Mouse (Mus musculus) lung, postnatal 0 days (tissue): ENCODE data around the gene Idh2. TPM values are rescaled to one million over a fixed set of nuclear protein-coding genes. Genes with fewer than 3 reads are reported as not detected.

Experiments used
- ATAC-seq: fragments of 200-750 bp; cut with Nextera tagmentation; 2 replicates; pipeline ENCODE4 v1.8.0; 2017; ENCODE audit warnings: moderate library complexity
- DNase-seq: peaks from one replicate; pipeline ENCODE4 v3.0.0-alpha.2; 2016; ENCODE audit warnings: low spot score
- H3K27ac ChIP-seq: fragments of 300-500 bp; sonication (generic); 2 replicates; pipeline ENCODE4 v1.5.1; 2014; ENCODE audit warnings: antibody characterized with exemption, mild to moderate bottlenecking, low read length, mixed read lengths
- H3K27me3 ChIP-seq: fragments of 300-500 bp; sonication (generic); replicated peaks from 2 replicates; pipeline ENCODE4 v1.6.1; 2014; ENCODE audit warnings: low read length, mixed read lengths; ENCODE audit not compliant: insufficient read depth
- H3K36me3 ChIP-seq: fragments of 300-500 bp; sonication (generic); 2 replicates; pipeline ENCODE4 v1.6.1; 2014; ENCODE audit warnings: low read length, mixed read lengths; ENCODE audit not compliant: insufficient read depth
- H3K4me1 ChIP-seq: fragments of 300-500 bp; sonication (generic); 2 replicates; pipeline ENCODE4 v1.6.1; 2014; ENCODE audit warnings: antibody characterized with exemption, low read depth, low read length, mixed read lengths; ENCODE audit not compliant: insufficient read depth
- H3K4me2 ChIP-seq: fragments of 300-500 bp; sonication (generic); replicated peaks from 2 replicates; pipeline ENCODE4 v1.6.1; 2014; ENCODE audit warnings: low read depth, mild to moderate bottlenecking, low read length, moderate library complexity, mixed read lengths
- H3K4me3 ChIP-seq: fragments of 300-500 bp; sonication (generic); 2 replicates; pipeline ENCODE4 v1.5.1; 2014; ENCODE audit warnings: low read depth, low read length
- H3K9ac ChIP-seq: fragments of 300-500 bp; sonication (generic); replicated peaks from 2 replicates; pipeline ENCODE4 v1.6.1; 2014; ENCODE audit warnings: low read depth, mild to moderate bottlenecking
- H3K9me3 ChIP-seq: fragments of 300-500 bp; sonication (generic); 2 replicates; pipeline ENCODE4 v1.6.1; 2016; ENCODE audit warnings: low read length, mixed read lengths
- CTCF ChIP-seq: IDR thresholded peaks from 2 replicates; pipeline ENCODE4 v1.5.1; 2016; ENCODE audit warnings: antibody characterized with exemption, mild to moderate bottlenecking
- EP300 ChIP-seq: IDR thresholded peaks from 2 replicates; pipeline ENCODE4 v1.6.1; 2016; ENCODE audit warnings: antibody characterized with exemption, mild to moderate bottlenecking, control low read depth
- WGBS: fragments of 180-500 bp; shearing (Covaris S2); extraction: QIAGEN DNeasy Blood & Tissue Kit; methylation state at CpG from one replicate; pipeline ENCODE4 v1.1.7; 2014; 5-methylcytosine and 5-hydroxymethylcytosine counted together
- polyA plus RNA-seq: library from polyadenylated mRNA; unstranded; fragments of >200 nt; fragmentation: Nextera tagmentation; extraction: Ambion mirVana; gene quantifications from 2 replicates; pipeline ENCODE4 v1.2.1, GENCODE M21; 2015

Idh2 gene
- polyA plus RNA-seq, 1 experiment from 2014 or later = 296 TPM

DNA sequence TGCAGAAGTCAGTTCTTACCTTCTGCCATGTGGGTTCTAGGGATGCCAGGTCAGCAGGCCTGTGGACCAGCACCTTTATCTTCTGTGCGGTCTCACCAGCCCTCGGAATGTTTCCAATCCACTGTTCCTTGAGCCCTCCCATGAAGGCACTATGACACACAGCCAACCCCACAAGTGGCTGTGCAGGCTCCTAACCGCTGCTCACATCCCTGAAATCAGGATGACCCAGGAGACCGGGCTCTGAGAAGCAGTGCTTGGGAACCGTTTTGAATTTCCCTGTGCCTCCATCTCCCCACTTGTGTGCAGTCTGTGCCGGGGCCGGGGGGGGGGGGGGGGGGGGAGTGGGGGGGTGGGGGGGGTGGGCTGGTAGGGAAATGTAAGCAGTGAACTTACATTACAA, 46.9 kb downstream of the Idh2 start:
- Histone ChIP-seq H3K4me3 (no peak overlapping the region), H3K9me3 (no peaks in the 10 kb centered on the region), H3K9ac (no peak overlapping the region), H3K27me3 (no peaks in the 10 kb centered on the region), H3K4me1 (peaks cover 24% of the 10 kb centered on the region), H3K36me3 (no peaks in the 10 kb centered on the region), H3K27ac (no peak overlapping the region), H3K4me2 (no peak overlapping the region)
- no peak for DNase-seq
- TF ChIP-seq EP300 = no peak
- TF ChIP-seq CTCF = no peak
- WGBS = 58% methylated on average over 5 of the region's 7 CpGs
- no peak for ATAC-seq

DNA sequence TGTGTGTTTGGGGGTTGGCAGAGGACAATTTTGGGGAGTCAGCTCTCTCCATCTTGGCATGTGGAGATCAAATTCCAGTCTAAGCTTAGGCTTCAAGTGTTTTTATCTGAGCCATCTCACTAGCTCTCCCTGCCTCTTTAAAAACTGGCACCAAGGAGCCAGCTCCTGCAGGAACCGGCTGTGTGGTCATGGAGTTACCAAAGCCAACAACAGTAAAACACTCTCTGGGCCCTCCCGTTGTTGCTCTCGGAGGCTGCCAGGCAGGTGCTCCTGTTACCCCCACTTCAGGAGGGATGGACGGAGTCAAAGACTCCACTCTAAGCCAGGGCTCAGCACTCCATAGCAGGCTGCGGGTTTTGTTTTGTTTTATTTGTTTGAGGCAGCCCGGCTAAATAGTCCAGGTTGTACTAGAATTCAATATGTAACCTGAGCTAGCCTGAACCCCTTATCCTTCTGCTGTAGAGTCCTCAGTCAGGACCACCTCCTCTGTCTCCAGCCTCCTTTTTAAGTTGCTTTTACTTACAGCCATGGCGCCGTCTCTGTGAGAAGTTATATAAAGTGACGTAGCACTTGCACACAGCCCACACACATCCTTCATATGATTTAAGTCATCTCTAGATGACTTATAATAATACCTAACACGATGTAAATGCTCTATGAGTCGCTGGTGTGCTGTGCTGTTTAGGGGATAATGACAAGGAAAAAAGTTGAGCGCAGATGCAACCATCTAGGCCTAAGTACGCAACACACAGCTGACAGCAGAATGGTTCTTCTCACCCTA, 48.3 kb downstream of the Idh2 start:
- Histone ChIP-seq H3K4me2 (no peak overlapping the region), H3K36me3 (no peaks in the 10 kb centered on the region), H3K4me1 (peaks cover 23% of the 10 kb centered on the region), H3K9me3 (no peaks in the 10 kb centered on the region), H3K27me3 (no peaks in the 10 kb centered on the region), H3K9ac (no peak overlapping the region), H3K27ac (peak overlapping the region; percentile 57), H3K4me3 (no peak overlapping the region)
- peak; percentile 74 for DNase-seq
- ATAC-seq = peak; percentile 66
- WGBS = 56% methylated on average over 13 of the region's 13 CpGs
- TF ChIP-seq EP300 (0 out of 2 replicates have a peak, but pooled peaks have one; percentile 18), CTCF (no peak)

DNA sequence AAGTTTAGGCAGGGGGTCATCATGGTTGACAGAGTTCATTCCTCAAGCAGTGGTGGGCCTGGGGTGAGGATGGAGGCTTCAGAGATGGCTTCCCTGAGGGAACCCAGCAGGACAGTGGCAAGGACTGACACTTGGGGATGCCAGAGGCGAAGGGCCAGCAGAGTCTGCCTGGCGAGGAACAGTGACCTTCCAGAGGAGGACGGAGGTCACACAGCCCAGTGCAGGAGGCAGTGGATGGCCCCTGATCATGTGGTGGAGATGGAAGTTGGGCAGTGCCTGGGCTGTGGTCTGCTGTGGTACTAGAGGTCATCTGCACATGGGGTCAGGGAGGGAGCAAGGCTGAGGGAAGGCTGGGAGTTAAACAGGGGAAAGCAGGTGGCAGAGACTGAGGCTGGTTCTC, 49.9 kb downstream of the Idh2 start:
- Histone ChIP-seq H3K27me3 (no peaks in the 10 kb centered on the region), H3K4me1 (peaks cover 27% of the 10 kb centered on the region), H3K4me3 (no peak overlapping the region), H3K9ac (no peak overlapping the region), H3K9me3 (no peaks in the 10 kb centered on the region), H3K36me3 (no peaks in the 10 kb centered on the region), H3K4me2 (no peak overlapping the region), H3K27ac (no peak overlapping the region)
- 80% methylated on average over 3 of the region's 3 CpGs for WGBS
- TF ChIP-seq EP300 = no peak
- no peak for TF ChIP-seq CTCF
- ATAC-seq (no peak), DNase-seq (no peak)

DNA sequence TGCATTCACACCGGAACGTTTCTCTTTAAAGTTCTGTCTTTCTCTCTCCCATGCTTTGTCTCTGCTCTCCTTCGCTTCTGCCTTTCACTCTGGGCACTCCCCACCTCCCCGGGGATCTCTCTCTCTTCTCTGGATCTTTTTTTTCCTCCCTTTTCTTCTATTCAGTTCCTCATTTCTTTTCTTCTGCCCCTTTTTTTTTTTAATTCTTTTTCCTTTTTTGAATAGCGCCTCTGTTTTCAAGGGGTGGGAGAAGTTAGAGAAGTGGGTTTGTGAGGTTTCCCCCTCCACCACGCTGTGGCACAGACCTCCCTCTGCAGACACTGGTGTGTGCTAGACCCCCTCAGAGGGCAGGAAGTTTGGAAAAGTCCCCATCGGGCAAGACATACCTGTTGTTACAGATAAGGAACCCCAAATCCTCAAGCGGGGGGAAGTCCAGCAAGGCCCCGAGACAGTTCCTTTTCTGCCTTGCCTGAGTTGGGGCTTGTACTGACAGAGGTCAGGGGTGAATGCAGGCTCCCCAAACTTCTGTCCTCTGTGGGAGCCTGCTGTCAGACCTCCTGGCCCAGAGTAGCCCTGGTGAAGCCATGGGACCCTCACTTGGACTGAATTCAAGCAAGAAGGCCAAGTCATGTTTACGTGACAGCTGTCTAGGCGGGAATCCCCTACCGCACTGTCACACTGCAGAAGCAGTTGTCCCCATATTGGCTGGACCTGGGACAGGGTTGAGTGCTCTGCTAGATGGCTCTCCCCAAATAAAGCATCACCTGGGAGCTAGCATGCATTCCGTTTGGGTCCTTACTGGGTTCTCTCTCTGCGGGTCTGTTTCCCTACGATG, 51.1 kb downstream of the Idh2 start:
- no peak overlapping the region for H3K4me3 ChIP-seq
- no peak for TF ChIP-seq EP300
- TF ChIP-seq CTCF = no peak
- H3K4me2 ChIP-seq = no peak overlapping the region
- no peak overlapping the region for H3K9ac ChIP-seq
- no peaks in the 10 kb centered on the region for H3K9me3 ChIP-seq
- WGBS = 63% methylated on average over 15 of the region's 15 CpGs
- DNase-seq (no peak), ATAC-seq (no peak)
- H3K27ac ChIP-seq = no peak overlapping the region
- peaks cover 24% of the 10 kb centered on the region; the same call in 1 of the 2 replicates for H3K4me1 ChIP-seq
- no peaks in the 10 kb centered on the region for H3K27me3 ChIP-seq
- H3K36me3 ChIP-seq = no peaks in the 10 kb centered on the region

DNA sequence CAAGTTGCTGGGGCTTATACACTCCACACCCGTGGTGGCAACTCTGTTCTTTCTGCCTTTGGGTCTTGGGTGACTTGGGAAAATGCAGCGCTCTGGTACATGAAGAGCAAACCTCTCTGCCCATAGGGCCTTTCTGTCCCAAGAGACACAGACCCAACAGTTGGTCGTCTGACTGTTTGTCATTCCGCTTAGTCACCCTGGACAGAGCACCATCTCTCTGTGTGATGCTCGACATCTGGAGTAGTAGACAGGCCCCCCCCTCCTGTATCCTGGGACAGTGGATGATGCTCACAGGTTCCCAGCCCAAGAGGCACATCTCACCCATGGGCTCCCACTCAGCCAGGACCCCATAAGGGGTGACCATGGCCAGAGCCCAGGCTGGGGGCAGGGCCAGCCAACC, 51.9 kb downstream of the Idh2 start:
- Histone ChIP-seq H3K4me1 (peaks cover 31% of the 10 kb centered on the region; the same call in 1 of the 2 replicates), H3K4me2 (no peak overlapping the region), H3K4me3 (no peak overlapping the region), H3K9me3 (no peaks in the 10 kb centered on the region), H3K36me3 (no peaks in the 10 kb centered on the region), H3K27ac (no peak overlapping the region), H3K9ac (no peak overlapping the region), H3K27me3 (no peaks in the 10 kb centered on the region)
- DNase-seq (no peak), ATAC-seq (no peak)
- TF ChIP-seq CTCF (no peak), EP300 (no peak)
- WGBS = 65% methylated on average over 5 of the region's 5 CpGs

DNA sequence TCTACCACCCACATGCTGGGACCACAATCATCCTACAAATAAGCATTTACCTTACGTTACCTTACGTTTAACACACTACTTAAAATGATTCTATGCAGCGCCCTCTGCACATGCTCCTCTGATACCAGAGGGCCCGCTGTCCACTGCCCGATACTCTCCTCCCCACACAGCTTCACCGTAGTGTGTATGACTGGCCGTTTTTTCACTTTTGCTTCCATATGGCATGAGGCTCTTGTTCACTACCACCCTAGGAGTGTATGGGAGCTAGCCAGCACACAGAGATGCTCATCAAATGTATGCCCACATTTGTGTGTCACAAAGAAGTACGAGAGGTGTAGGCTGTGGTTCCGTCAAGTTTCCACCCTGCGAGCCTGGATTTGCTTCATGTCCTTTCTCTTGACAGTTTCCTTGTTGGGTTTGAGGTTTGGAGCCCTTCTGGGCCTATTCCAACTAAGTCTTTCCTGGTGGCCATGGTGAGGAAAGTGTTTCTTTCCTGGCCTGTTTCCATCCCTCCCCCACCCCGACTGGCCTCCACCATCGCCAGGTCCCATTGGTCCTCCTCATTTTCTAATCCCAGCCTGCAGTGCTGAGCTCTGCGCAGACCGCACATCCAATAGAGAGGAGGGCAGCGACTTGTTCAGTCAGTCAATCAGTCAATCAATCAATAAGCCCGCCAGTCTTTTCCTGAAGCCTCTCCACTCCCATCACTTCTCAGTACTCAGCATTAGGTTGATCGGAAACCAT, 52.9 kb downstream of the Idh2 start:
- Histone ChIP-seq H3K4me3 (no peak overlapping the region), H3K4me2 (no peak overlapping the region), H3K9me3 (no peaks in the 10 kb centered on the region), H3K4me1 (peaks cover 37% of the 10 kb centered on the region; the same call in 1 of the 2 replicates), H3K27ac (0 out of 2 replicates have a peak overlapping the region, but pooled peaks have one; percentile 14), H3K9ac (no peak overlapping the region), H3K27me3 (no peaks in the 10 kb centered on the region), H3K36me3 (no peaks in the 10 kb centered on the region)
- TF ChIP-seq CTCF (0 out of 2 replicates have a peak, but pooled peaks have one; percentile 1), EP300 (no peak)
- no peak for DNase-seq
- 87% methylated on average over 17 of the region's 17 CpGs for WGBS
- no peak for ATAC-seq
